In the genomic region with DNA sequence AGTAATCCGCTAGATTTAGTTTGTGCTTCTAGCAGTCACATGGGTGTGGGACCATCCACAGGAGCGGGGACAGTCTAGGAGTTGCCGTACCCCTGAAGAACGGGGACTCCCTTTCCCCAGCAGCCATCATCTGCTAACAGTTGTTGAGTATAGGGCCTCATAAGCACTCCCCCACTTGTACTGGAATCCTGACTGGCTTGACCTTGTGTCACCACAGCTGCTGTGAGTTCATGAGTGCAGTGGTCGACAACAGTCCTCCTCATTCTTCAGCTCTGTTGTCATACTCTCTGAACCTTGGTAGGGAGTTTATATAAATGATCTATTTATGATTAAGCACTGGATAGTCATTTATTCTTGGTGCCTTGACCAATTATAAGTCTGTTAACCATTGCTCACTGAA, we compare ENCODE assay signal across 15 mouse cellular contexts. TPM values are rescaled to one million over a fixed set of nuclear protein-coding genes. Genes with fewer than 3 reads are reported as not detected.
"Had no signal": no experiment of that assay in that cellular context is flagged by ENCODE, and none has a peak within 500 bp of the region (broad histone marks: within the 10 kb centered on the region; RNA-seq: fewer than 3 reads in every experiment).

No protein-coding gene starts in this region.

- H3K27me3 ChIP-seq: midbrain, embryonic 12.5 days; neural tube, embryonic 12.5 days; stomach, embryonic 15.5 days had no signal

- DNase-seq: lung, embryonic 14.5 days; lung, postnatal 10 days; lung, postnatal 4 days; midbrain, embryonic 14.5 days; right cerebral cortex, postnatal 14 days; thymus, adult 2 months; thymus, postnatal 25 days; thymus, postnatal 4 days had no signal

- H3K4me2 ChIP-seq: lung, embryonic 14.5 days; midbrain, embryonic 12.5 days; neural tube, embryonic 12.5 days; stomach, embryonic 15.5 days had no signal

- H3K4me3 ChIP-seq: midbrain, embryonic 10.5 days; midbrain, embryonic 12.5 days; neural tube, embryonic 12.5 days; stomach, embryonic 15.5 days had no signal

RNA-seq across cellular contexts. Expression of a gene that starts 49.9 kb away (rescaled TPM):
- total RNA-seq: megakaryocyte, adult 5-6 weeks; megakaryocyte-erythroid progenitor cell, adult 5-6 weeks; neutrophil, adult 5-6 weeks had no signal
